Mouse (Mus musculus) liver, embryonic 16.5 days (tissue): ENCODE results near the gene Smg6. TPM values are rescaled to one million over a fixed set of nuclear protein-coding genes. Genes with fewer than 3 reads are reported as not detected.

Experiments
- ATAC-seq: fragments of 200-750 bp; cut with Nextera tagmentation; 2 replicates; pipeline ENCODE4 v1.8.0; 2017; ENCODE audit warnings: low read depth, mild to moderate bottlenecking, moderate number of reproducible peaks, moderate library complexity
- H3K27ac ChIP-seq: fragments of 300-500 bp; sonication (generic); 2 replicates; pipeline ENCODE4 v1.5.1; 2014; ENCODE audit warnings: mild to moderate bottlenecking, low read length
- H3K27me3 ChIP-seq: fragments of 300-500 bp; sonication (generic); 2 replicates; pipeline ENCODE4 v1.6.1; 2014; ENCODE audit warnings: low read depth, low read length, mixed read lengths; ENCODE audit not compliant: control insufficient read depth, insufficient read depth
- H3K36me3 ChIP-seq: fragments of 300-500 bp; sonication (generic); 2 replicates; pipeline ENCODE4 v1.6.1; 2014; ENCODE audit warnings: mild to moderate bottlenecking; ENCODE audit not compliant: control insufficient read depth, insufficient read depth
- H3K4me1 ChIP-seq: fragments of 300-500 bp; sonication (generic); 2 replicates; pipeline ENCODE4 v1.6.1; 2014; ENCODE audit warnings: low read depth, low read length, mixed read lengths; ENCODE audit not compliant: control insufficient read depth
- H3K4me2 ChIP-seq: fragments of 300-500 bp; sonication (generic); 2 replicates; pipeline ENCODE4 v1.6.1; 2014; ENCODE audit warnings: low read depth, low read length, mixed read lengths
- H3K4me3 ChIP-seq: fragments of 300-500 bp; sonication (generic); 2 replicates; pipeline ENCODE4 v1.5.1; 2014; ENCODE audit warnings: low read depth, mild to moderate bottlenecking, low read length
- H3K9ac ChIP-seq: fragments of 300-500 bp; sonication (generic); 2 replicates; pipeline ENCODE4 v1.6.1; 2014; ENCODE audit warnings: low read depth, low read length
- H3K9me3 ChIP-seq: fragments of 300-500 bp; sonication (generic); replicated peaks from 2 replicates; pipeline ENCODE4 v1.6.1; 2016; ENCODE audit warnings: low read length; ENCODE audit not compliant: control insufficient read depth
- WGBS: fragments of 180-500 bp; shearing (Covaris S2); extraction: QIAGEN DNeasy Blood & Tissue Kit; methylation state at CpG from one replicate; pipeline ENCODE4 v1.1.7; 2014; ENCODE audit not compliant: insufficient replicate concordance; 5-methylcytosine and 5-hydroxymethylcytosine counted together
- polyA plus RNA-seq: library from polyadenylated mRNA; unstranded; fragments of >200 nt; fragmentation: Nextera tagmentation; extraction: Ambion mirVana; gene quantifications from 2 replicates; pipeline ENCODE4 v1.2.1, GENCODE M21; 2015

Gene Smg6
- polyA plus RNA-seq, 1 experiment from 2014 or later: 5.5 TPM

GRCm38 (mm10) chr11:75016309-75016860 lies 90.8 kb downstream of the Smg6 start:
- Histone ChIP-seq H3K4me3 (no peak overlapping the region), H3K9ac (no peak overlapping the region), H3K9me3 (no peaks in the 10 kb centered on the region), H3K4me2 (no peak overlapping the region), H3K27me3 (no peaks in the 10 kb centered on the region), H3K36me3 (no peaks in the 10 kb centered on the region), H3K4me1 (peaks cover 2% of the 10 kb centered on the region; the same call in 1 of the 2 replicates), H3K27ac (no peak overlapping the region)
- WGBS: 77% methylated on average over 5 of the region's 5 CpGs
- no peak for ATAC-seq

- no peak overlapping the region for H3K27ac ChIP-seq
These were observed 92.2 kb downstream of the Smg6 start for GRCm38 (mm10) chr11:75017831-75018230.

GRCm38 (mm10) chr11:75026977-75027376 lies 101.4 kb downstream of the Smg6 start:
- H3K4me3 ChIP-seq: no peak overlapping the region
- no peak for ATAC-seq
- 49% methylated on average over 3 of the region's 3 CpGs for WGBS
- H3K27me3 ChIP-seq: no peaks in the 10 kb centered on the region
- H3K36me3 ChIP-seq: no peaks in the 10 kb centered on the region
- H3K4me1 ChIP-seq: no peaks in the 10 kb centered on the region
- H3K27ac ChIP-seq: no peak overlapping the region
- H3K4me2 ChIP-seq: no peak overlapping the region
- no peaks in the 10 kb centered on the region for H3K9me3 ChIP-seq
- no peak overlapping the region for H3K9ac ChIP-seq

More at GRCm38 (mm10) chr11:75017831-75018230, 92.2 kb downstream of the Smg6 start:
- H3K4me2 ChIP-seq: no peak overlapping the region
- 73% methylated on average over 2 of the region's 2 CpGs for WGBS
- H3K9me3 ChIP-seq: no peaks in the 10 kb centered on the region
- no peak overlapping the region for H3K9ac ChIP-seq
- no peaks in the 10 kb centered on the region for H3K36me3 ChIP-seq
- H3K4me3 ChIP-seq: no peak overlapping the region
- no peaks in the 10 kb centered on the region for H3K27me3 ChIP-seq
- peaks cover 2% of the 10 kb centered on the region; the same call in 1 of the 2 replicates for H3K4me1 ChIP-seq
- ATAC-seq: no peak

DNA sequence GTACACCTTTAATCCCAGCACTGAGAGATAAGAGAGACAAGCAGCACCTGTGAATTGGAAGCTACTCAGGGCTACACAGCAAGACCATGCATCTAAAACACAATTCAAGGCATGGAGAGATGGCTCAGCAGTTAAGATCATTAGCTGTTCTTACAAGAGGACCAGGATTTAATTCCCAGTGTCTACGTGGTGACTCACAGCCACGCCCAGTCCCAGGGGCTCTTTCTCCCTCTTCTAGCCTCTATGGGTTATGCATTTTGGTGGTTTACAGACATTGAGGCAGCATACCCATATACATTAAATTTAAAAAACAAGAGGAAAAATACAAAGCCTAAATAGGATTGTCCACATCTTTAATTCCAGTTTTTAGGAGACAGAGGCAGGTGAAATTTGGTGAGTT lies 102.0 kb downstream of the Smg6 start:
- H3K4me2 ChIP-seq: no peak overlapping the region
- H3K9me3 ChIP-seq: no peaks in the 10 kb centered on the region
- 62% methylated on average over 2 of the region's 2 CpGs for WGBS
- no peak for ATAC-seq
- H3K9ac ChIP-seq: no peak overlapping the region
- H3K27me3 ChIP-seq: no peaks in the 10 kb centered on the region
- no peak overlapping the region for H3K27ac ChIP-seq
- no peaks in the 10 kb centered on the region for H3K36me3 ChIP-seq
- no peaks in the 10 kb centered on the region for H3K4me1 ChIP-seq
- no peak overlapping the region for H3K4me3 ChIP-seq

DNA sequence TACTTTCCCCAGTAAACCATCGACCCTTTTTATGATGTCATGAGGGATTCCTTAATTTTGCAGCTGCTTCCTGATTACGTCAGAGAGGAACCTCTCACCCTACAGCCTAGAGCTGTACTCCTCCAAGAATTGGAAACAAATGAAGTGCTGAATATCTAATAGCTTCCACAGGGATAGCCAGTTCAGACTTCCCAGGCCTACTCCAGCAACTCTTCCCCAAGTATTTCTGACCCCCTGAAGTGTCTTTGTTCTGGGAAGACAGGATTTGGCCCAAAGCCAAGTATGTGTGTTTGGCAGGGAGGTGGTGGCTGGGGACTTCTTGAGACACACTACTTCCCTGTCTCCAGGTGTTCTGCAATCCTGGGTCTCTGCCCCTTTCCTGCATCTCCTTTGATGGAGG lies 105.6 kb downstream of the Smg6 start:
- Histone ChIP-seq H3K4me3 (no peak overlapping the region), H3K4me1 (no peaks in the 10 kb centered on the region), H3K9ac (no peak overlapping the region), H3K36me3 (no peaks in the 10 kb centered on the region), H3K27ac (no peak overlapping the region), H3K9me3 (no peaks in the 10 kb centered on the region), H3K27me3 (no peaks in the 10 kb centered on the region), H3K4me2 (no peak overlapping the region)
- ATAC-seq: no peak
- whole genome bisulfite sequencing: 54% methylated on average over 2 of the region's 2 CpGs

DNA sequence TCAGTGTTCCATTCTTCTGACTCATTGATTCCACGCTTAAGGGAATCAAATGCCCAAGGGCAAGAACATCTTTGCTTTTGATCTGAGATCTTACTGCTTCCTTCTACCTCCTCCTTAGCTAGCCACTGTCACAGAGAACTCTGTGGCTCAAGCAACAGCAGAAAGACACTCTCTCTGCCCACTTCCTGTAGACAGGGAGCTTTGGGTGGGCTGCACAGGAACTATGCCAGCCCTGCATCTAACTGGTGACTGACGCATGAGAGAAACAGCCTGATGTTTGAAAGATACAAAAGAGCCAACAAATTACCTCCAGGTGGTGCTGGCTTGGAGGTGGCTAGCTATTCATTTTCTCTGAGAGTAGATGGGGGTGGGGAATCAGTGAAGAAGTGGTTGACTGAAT lies 107.3 kb downstream of the Smg6 start:
- Histone ChIP-seq H3K4me2 (no peak overlapping the region), H3K9ac (no peak overlapping the region), H3K4me3 (no peak overlapping the region), H3K27me3 (no peaks in the 10 kb centered on the region), H3K27ac (no peak overlapping the region), H3K9me3 (no peaks in the 10 kb centered on the region), H3K4me1 (no peaks in the 10 kb centered on the region), H3K36me3 (no peaks in the 10 kb centered on the region)
- no peak for ATAC-seq
- 50% methylated on average over 2 of the region's 2 CpGs for WGBS

GRCm38 (mm10) chr11:75033581-75034067 lies 108.0 kb downstream of the Smg6 start:
- H3K4me3 ChIP-seq: no peak overlapping the region
- no peak overlapping the region for H3K9ac ChIP-seq
- no peaks in the 10 kb centered on the region for H3K4me1 ChIP-seq
- no peak overlapping the region for H3K27ac ChIP-seq
- ATAC-seq: no peak
- 61% methylated on average over 5 of the region's 5 CpGs for WGBS
- no peaks in the 10 kb centered on the region for H3K36me3 ChIP-seq
- no peaks in the 10 kb centered on the region for H3K9me3 ChIP-seq
- H3K4me2 ChIP-seq: no peak overlapping the region
- H3K27me3 ChIP-seq: no peaks in the 10 kb centered on the region

DNA sequence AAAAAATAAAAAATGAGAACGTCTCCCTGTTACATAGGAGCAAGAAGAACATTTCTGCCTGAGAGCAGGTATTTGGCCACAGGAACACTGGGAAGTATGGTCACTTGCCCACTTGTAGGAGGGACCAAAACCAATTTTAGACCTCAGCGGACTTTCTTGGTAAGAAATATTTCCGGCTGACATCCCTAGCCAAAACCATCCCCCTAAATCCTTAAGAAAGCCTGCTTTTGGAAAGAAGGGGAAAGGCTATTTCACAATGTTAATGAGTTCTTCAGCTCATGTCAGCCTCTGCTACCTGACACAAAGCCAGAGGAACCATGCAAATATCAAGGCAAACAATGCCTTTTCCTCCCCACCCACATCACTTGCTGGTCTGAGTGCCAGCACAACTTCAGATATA lies 108.5 kb downstream of the Smg6 start:
- Histone ChIP-seq H3K27me3 (no peaks in the 10 kb centered on the region), H3K36me3 (no peaks in the 10 kb centered on the region), H3K4me1 (no peaks in the 10 kb centered on the region), H3K9ac (no peak overlapping the region), H3K4me2 (no peak overlapping the region), H3K4me3 (no peak overlapping the region), H3K27ac (no peak overlapping the region), H3K9me3 (no peaks in the 10 kb centered on the region)
- no peak for ATAC-seq
- 70% methylated on average over 3 of the region's 3 CpGs for WGBS

- no peak overlapping the region for H3K9ac ChIP-seq
- H3K27me3 ChIP-seq: no peaks in the 10 kb centered on the region
- H3K9me3 ChIP-seq: no peaks in the 10 kb centered on the region
- H3K36me3 ChIP-seq: no peaks in the 10 kb centered on the region; the same call in 1 of the 2 replicates
- no peak for ATAC-seq
- WGBS: 59% methylated on average over 3 of the region's 3 CpGs
- H3K4me1 ChIP-seq: no peaks in the 10 kb centered on the region
- no peak overlapping the region for H3K4me2 ChIP-seq
- H3K4me3 ChIP-seq: no peak overlapping the region
- no peak overlapping the region for H3K27ac ChIP-seq
These were observed 118.7 kb downstream of the Smg6 start for GRCm38 (mm10) chr11:75044333-75044732.
